Mouse (Mus musculus) stomach, postnatal 0 days (tissue): ENCODE data around the gene Rfwd3.

ENCODE experiments used
- CTCF ChIP-seq: IDR thresholded peaks from 2 replicates; pipeline ENCODE4 v1.5.1; 2016; ENCODE audit warnings: antibody characterized with exemption, low read depth, mild to moderate bottlenecking, moderate library complexity
- EP300 ChIP-seq: optimal IDR thresholded peaks from 2 replicates; pipeline ENCODE3; 2016; ENCODE audit warnings: antibody characterized with exemption

DNA sequence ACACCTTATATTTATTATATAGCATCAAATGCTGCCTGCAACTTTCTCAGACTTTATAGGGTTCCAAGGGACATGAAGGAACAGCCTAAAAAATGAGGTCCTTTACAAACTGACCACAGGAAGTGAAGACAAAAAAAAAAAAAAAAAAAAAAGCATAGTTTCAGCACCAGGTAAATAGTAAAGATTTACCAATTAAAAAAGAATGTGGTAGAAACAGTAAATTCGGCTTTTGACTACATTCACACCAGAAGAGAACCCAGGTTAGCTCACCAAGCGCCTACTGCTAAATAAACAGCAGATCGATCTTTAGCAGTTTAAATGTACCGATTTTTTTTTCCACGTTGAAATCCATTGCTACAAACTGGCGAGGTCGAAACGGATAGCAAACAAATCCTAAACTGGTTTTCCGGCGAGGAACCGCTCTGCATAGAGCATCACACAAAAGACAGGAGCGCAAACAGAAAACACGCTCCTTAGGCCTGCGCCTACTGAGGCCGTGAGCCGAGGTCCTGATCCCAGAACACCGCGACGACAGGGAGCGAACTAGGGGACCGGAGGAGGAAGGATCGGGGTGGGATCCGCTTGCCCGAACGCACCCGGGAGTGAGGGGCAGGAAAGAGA is 41.9 kb downstream of the Rfwd3 start:
- TF ChIP-seq CTCF (no peak), EP300 (no peak)
